Mouse (Mus musculus): ENCODE results near the gene Cabin1.

The Cabin1 gene

DNA sequence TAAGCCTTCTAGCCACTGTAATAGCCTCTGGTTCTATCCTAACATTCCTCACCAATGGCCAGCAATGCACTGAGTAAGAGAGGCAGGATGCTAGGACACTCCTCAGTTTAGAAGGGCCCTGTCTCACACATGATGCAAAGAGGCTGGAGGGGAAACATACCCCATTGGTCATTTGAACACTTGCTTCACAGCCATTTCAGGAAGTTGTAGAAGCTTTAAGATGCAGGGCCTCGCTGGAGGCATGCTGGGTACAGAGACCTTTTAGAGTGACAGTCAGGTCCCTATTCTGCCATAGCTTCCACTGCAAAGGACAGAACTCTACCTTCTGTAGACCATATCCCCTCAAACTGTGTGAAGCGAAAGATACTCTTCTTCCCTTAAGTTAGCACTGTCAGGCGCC, 66.4 kb downstream of the Cabin1 start:
- DNase-seq = no peak

DNA sequence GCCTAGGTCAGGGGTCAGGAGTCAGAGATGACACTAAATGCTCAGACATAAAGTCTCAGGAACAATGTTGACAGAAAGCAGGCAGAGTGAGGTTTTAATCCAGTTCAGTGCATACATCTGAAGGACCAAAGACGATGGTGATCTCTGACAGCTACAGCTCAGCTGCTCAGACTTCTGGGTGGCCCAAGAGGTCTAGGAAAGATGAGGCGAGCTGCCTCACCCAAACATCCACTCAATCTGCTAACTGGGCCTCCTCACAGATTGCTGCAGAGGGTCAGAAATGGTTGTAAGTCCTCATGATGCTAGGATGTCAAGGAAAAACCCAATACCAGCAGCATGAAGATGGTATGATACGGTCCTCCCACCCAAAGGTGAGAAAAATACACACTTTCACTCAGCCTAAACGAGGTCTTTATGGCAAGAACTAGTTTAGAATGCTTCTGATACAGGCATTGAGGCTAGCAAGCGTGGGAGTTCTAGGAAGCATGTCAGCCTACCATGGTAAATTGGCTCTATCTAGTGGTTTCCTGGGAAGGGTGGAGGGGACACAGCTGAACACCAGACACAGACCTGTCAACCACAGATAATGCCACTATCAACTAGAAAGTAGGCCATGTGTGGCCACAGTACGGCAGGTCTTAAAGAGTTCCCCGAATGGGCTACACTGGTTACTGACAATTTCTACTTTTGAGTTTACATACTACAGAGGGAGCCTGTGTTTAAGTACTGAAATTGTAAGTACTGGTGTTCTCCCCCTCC, 67.4 kb downstream of the Cabin1 start:
- no peak for DNase-seq

DNA sequence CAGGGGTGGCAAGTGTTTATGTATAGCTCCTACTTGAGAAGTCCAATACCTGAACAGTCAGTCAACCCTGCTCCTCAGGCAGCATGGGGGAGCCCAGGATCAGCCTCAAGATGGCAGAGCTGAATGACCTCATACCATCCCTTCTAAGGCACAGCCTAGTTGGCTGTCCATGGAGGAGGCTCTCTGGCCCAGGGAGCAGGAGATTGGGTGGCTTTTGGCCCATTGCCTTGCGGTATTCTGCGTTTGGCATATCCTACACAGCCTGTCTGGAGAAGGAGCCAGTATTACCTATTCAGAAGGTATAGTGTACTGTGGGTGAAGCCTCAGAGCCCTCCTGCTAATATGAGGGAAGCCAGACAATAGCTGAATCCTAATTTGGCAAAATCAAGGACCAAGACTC, 68.6 kb downstream of the Cabin1 start:
- DNase-seq = no peak

DNA sequence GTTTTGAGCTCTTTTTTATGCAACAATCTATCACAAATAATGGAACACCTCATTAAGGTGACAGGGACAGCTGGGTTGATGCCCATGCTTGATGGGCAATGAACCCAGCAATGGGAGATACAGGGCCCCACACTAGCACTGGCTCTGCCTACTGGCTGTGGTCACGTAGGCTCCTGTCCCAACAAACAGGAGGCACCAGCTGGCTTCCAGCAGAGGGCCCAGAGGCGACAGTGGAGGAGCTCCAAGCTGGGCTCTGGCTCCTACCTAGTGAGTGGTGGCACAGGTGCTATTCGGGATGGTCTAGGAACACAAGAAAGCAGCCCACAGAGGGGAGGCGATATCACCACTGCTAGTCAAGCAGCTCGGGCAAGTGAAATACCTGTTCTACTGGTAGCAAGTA, 69.1 kb downstream of the Cabin1 start:
- DNase-seq = no peak

DNA sequence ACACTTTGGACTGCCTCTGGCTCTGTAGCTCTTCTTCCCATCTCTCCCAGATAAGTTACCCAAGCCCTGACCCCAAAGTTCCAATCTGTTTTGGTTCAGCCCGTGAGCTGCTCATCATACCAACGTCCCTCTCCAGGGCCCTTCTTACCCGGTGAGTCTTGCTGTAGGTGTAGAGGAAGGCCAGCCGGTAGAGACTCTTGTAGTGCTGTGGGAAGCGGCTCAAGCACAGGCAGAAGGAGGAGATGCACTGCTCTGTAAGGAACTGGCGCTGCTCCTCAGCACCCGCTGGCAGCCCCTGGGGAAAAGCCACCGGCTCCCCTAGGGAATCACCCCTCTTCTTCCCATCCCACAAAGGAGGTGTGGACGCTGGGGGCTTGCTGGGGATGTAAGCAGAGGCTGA, 69.6 kb downstream of the Cabin1 start:
- no peak for DNase-seq

DNA sequence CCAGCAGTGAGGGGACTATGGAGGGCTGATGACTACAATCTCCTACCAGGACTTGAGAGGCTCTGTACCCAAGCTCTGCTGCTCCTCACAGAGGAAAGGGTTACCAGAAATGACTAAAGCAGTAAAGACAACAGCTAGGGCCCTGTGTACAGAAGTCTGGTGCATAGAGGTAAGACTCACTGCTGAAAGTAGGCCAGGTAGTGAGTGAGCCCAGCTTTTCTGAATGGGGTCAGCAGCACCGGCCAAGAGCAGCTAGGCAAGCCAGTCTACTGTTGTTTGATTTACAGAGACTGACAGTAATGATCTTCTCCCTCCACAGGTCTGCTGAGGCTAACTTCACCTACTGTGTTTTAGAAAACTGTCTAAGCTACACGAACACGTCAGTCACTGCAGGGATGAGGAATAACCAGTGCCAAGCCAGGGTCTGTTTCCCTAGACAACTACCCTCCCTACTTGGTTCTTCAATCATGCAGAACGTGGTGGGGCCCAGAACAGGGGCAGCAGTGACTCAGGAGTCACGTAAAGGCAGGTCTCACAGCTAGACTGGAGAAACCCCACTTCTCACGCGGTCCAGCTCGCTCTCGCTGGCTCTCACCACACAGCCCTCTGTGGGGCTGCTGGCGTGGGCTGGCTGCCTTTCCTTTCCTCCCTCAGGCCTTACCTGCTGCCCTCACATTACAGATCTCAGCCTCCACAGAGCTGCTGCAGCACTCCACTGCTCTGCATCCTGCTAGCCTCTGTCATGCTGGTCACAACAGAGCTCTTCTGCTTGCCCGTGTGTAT, 70.5 kb downstream of the Cabin1 start:
- DNase-seq = no peak

DNA sequence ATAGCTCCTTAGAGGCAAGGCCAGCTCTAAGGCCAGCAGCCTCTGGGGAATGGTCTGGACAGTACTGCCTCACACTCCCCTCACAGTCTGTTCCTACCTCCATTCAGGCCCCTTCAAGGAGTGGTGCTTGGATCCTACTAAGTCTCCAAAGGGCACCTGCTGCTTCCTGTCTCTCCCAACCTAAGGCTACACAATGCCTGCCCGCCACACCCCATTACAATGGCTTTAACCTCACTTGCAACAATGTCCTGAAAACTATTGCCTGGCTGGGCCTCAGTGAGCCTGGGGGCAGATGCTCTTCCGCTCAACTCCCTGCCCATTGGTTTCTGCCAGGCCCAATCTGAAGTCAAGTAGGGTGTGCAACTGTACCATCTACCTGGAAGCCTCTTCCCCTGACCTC, 75.5 kb downstream of the Cabin1 start:
- DNase-seq = no peak

DNA sequence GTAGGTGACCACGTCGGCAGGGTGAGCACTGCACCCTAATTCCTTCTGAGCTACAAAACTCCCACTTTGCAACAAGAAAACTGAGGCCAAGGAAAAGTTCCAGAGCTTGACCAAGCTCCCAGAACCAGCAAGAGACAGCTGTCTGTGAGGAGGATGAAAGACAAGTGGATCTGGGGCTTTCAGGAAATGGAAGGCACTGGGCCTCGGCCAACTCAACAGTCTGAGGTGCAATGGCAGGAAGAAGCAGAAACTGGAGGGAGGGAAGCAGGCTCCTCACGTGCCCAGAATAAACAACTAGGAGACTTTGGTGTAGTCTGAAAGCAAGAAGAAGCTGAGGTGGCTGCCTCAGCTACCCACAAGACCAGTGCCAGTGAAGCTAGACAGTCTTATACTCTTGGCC, 77.4 kb downstream of the Cabin1 start:
- no peak for DNase-seq

DNA sequence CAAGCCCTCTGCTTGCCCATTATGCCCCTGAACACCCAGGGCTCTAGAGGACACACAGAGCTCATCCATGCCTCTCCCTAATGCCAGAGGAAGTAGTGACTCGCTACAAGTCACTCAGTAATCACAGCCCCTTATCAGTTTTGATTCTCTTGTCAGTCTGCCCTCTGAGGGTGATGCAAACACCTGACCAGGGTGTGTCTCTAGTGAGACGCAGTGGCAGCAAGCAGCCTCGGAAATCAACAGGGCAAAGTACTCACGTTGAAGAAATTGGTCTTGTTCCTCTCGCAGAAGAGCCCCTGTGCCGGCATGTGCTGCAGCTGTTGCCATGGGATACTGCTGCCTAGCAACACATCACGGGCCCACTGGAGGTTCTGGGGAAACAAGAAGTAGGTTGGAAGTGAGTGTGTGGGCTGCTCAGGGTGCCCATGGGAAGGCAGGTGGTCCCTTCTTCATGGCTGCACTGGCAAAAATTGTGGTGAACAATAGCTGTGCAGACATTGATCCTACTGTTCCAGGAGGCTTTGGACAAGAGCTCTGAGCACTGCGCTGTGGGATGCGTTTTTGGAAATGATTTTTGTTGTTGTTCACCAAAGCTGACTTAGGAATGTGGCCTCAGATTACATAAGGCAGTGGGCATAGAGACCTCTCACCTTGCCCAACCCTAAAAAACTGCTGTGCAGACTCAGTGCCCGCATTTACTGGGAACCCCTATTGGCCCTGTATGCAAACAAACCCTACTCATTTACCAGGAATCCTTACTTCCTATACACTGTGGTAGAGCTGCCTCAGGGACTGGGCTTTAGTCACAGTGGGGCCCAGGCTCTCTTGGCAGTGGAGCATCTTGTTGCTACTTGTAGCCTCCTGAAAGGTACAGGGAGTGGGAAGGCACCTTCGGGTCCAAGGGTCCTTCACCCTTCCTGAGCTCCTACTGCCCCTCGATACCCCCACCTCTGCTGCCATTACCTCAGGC, 79.8 kb downstream of the Cabin1 start:
- peak; percentile 42 for DNase-seq

DNA sequence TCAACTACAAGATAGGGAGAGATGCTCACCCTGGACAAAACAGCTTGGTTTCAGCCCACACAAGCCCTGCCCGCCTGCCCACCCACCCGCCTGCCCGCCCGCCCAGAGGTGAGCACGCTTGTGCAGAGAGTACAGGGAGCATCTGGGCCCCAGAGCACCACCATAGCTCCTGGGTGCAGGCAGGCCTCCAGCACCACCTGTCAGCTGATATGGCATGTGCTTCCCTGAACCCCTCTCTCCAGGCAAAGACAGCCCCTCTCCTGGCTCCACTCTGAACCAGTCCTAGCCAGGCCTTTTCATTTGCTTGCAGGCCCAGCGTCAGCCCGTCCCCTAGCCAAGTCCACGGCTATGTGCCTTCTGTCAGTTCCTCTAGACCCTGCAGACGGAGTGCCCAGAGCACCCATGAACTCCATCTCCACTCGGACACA, 83.6 kb downstream of the Cabin1 start:
- DNase-seq = no peak

DNA sequence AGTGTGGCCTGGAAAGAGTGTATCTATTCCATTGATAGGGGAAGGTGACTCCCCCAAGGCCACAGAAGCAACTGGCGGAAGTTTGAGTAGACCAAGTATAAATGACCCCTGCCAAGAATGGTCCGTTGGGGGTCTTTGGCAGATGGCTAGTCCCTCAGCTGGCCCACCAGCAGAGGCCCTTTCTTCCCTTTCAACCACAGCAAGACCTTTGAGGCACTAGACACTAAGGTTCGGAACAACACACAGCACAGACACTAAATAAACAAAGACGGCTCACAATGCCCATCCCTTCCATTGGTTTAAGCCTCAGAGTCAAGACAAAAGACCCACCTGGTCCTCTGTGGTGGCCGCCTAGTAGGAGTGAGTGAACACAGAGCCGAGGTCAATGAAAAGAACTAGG, 84.9 kb downstream of the Cabin1 start:
- no peak for DNase-seq

DNA sequence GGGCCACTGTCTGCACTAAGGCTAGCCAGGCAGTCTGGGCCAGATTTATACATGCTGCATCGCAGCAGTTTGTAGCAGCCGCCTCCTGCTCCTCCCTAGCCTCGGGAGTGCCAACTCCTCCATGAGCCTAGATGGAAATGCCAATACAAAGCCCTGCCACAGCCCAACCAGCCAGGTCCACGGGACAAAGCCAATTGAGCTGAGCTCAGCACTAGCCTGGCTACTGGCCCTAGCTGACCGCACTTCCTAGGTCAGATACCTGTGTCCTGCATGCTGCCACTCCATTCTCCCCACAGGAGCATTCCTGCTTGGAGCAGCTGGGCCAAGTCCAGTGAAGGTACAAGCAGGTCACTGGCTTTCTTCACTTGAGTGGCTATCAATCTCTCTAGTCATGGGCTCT, 86.2 kb downstream of the Cabin1 start:
- DNase-seq = peak; percentile 50

DNA sequence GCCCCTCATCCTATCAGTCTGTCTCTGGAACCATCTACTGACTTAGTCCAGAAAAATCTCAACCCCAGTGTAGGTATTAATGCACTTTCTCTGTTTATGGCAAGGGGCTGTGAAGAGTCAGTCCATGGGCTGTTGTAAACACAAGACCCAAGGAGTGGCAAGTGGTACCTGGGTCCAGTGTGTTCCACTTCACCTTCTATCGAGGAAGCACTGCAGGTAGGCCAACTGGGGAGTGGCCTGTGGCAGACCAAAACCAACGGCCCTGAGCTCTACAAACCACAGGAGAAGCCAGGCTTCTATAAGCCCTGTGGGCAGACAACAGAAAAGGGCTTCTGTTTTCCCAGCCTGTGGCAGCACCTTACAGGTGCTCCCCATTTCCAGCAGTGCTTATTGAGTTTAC, 86.6 kb downstream of the Cabin1 start:
- no peak for DNase-seq

DNA sequence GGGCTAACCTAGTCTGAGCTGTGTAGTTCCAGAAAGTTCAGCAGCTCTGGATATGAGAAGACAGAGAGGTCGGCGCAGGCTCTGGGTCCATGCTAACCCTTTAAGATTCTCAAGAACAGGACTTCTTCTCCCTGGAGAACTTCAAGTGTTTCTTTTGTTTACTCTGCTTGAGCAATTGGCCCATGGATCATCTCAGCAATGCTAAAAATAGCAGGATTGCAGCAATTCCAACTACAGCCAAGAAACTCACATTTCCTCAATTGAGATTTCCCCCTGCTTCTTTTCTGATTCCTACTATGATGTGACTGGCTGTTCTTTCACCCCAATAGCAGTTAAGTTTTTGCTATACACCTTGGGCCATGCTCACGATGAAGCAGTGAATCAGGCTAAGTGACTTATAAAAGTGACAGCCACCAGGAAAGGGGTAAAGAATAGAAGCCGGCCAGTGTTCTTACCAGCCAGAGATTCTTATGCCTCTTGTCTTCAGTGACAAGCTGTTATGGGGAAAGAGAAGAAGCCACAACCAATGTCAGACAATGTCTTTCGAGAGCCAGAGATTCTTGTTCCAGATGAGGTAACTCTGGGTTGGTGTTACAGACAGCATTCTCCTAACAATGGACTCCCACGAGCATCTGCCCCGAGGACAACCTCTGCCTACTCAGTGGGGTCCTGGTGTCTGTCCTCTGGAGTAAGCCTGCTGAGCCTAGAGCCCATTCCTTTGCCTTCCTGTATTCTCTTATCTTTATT, 87.1 kb downstream of the Cabin1 start:
- peak; percentile 71 for DNase-seq

DNA sequence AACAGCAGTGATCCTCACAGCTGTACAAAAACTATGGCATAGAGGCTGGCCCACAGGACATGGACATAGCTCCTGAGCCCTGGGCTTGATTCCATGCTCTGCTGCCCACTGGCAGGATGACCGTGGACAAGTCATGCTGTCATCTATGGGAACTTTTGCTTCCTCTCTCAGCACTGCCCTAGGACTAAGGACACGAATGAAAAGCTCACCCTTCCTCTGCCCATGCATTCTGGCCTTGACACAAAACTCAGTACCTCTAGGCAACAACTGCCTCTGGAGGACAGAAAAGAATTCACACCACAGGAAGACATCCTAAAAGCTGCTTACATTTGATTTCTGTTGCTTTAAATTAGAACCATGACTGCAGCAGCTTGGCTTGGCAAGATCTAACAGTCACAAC, 87.9 kb downstream of the Cabin1 start:
- DNase-seq = no peak

DNA sequence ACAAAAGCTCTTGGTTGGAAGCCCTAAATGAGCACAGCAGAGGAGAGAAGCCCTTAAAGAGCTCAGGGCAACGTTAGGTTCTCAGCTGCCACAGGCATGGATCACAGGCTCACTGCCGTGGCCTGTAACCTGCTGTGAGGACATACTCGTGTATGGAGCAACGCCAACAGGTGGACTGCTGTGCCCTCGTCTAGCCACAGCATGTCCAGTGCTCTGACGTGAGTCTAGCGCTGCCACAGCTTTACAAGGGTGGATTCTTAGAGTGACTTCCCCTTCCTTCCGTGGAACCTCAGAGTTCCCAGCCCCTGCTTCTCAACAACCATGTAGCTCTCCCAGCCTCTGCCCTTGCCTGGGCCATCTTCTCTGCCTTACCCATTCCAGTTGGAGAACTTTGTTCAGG, 88.5 kb downstream of the Cabin1 start:
- DNase-seq = peak; percentile 25

DNA sequence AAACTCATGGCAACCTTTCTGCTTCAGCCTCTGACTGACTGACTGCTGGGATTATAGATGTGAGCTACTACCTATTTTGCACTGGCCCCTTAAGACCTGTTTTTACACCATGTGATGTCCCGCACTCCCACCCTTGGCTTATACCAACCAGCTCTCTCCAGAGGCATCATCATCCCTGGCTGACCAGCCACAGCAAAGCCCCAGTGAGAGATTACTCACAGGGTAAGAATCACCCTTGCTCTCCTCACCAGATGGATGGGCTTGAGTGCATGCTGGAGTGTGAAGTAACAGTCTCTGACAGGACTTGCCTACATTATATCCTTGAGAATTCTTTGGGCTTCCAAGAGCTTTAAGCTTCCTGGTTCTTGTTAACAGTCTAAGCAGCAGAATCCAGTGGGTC, 94.2 kb downstream of the Cabin1 start:
- DNase-seq = no peak

DNA sequence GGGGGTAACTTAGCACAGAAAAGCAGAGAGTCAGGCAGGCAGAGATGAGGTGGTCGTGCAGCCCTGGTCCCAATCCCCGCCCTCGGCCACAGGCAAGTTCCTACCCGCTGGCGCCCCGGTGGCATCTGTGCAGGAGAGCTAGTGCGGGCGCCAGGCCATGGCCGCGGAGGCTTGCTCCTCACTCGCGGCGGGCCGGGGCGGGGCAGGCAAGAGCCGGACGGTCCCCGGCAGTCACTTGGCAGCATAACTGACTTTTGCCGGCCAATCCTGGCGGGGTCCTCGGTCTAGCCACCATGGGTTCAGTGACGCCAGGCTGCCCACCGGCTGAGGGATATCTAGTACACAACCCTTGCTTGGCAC, 96.2 kb downstream of the Cabin1 start:
- DNase-seq = peak; percentile 87

DNA sequence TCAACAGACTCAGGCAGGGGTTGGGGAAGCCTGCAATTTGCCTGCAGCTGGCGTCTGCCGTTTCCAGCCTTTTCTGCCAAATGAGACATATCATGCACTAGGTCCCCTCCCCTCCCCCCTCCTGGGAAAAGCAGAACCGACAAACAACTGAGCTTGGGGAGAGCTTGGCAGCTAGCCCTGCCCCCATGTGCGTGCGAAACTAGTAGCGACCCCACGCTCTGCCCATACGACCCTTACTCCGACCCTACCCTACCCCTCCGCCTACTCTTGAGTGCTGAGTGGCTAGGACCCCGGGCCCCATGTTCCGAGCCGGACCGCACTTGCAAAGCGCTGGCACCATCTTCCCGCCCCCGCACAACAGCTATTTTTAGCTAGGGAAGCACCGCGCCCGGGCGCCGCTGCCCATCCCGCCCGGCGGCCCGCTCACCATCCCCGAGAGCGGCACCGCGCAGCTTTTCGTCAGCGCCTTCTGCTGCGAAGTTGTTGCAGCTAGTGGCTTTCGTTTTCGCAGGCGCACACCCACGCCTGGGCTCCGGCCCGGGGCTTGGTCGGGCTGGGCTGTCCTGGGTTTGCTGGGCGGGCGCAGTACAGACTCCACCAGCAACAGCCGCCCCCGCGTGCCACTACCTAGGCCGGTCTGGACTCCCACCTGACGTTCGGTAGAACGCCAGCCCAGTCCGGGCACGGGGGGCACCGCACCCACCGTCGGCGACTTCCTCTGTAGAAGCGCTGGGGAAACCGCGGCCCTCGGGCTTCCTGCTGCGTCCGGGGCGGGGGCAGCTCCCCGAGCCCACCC, 96.8 kb downstream of the Cabin1 start:
- DNase-seq = peak; percentile 79

DNA sequence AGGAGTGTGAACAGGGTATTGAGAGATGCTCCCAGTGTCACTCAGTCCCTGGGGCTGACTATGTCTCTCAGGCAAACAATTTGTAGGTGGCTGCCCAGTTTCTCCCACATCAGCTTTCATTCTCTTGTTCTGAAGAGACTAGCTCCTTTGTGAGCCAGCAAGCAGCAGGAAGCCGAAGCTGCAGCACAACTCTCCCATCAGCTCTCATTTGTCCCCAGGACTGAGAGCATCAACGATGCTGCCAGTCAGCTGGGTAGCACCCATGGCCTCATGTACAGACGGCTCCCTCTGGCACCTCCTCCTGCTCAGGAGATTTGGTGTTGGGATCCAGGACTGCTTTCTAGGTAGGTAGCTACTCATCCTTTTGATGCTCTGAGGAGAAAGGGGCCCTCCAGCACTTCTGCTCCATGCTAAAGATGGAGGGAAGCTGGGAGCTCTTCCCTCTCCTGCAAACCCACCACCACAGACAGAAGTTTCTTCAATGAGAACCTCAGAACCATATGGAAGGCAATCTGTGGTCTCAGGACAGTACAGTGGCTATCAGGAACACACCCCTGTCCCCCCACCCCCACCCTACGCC, 97.6 kb downstream of the Cabin1 start:
- DNase-seq = no peak

DNA sequence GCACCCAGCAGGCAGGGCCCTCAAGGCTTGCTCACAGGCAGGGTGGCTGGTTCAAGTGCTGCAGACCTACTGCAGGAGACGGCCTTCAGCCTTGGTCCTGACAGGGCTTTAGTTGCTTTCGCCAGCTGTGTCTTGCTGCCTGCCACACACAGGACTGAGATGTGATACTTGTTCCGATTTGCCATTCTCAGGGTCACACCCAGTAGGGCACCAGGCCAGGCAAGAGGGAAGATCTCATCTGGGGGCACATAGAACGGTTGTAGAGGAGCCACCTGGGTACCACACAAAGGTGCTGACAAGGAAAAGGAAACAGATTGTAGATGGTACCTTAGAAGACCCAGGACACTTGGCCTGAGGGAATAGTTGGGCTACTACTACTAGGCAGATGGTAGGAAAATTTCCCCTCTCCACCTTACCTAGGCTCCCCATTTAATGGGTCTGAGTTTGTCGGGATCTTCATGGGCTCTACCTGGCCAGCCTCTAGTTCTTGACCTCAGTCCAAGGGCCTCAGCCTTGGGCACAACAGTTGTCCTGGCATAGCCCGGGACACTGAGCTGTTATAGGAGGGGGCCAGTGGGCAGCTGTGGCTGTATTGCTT, 99.4 kb downstream of the Cabin1 start:
- DNase-seq = peak; percentile 30
